Mouse (Mus musculus) CH12.LX (cell line): ENCODE measurements at regions not wholly inside any gene's neighbourhood (a gene's known extent, or its start where the extent isn't known, plus 50 kb on each side); places are given as distances from the start of the nearest gene placed in this dataset.

ENCODE experiments used
- DNase-seq: peaks from one replicate; pipeline ENCODE4 v3.0.0-alpha.2; 2013; ENCODE audit errors: extremely low read depth
- H3K27ac ChIP-seq: 2 replicates; pipeline ENCODE4 v1.5.1; 2012; ENCODE audit warnings: low read depth, mild to moderate bottlenecking, control low read depth, moderate library complexity; ENCODE audit not compliant: insufficient read depth
- H3K27me3 ChIP-seq: replicated peaks from 2 replicates; pipeline ENCODE3; 2012; ENCODE audit warnings: inconsistent platforms
- H3K36me3 ChIP-seq, 2 experiments: replicated peaks in 1 of 2; 2 replicates each; pipeline versions ENCODE3 to v1.6.1; 2012; ENCODE audit warnings: inconsistent platforms in 1 of 2, low read length in 1 of 2, mild to moderate bottlenecking in 1 of 2, mixed read lengths in 1 of 2, moderate library complexity in 1 of 2; ENCODE audit not compliant: control insufficient read depth in 1 of 2, insufficient read depth in 1 of 2
- H3K4me1 ChIP-seq, 2 experiments: 2 replicates each; pipeline ENCODE4 v1.6.1; 2012; ENCODE audit warnings: inconsistent platforms in 1 of 2, moderate library complexity in 1 of 2; ENCODE audit not compliant: insufficient read depth in 2 of 2, control insufficient read depth in 1 of 2
- H3K4me2 ChIP-seq: 2 replicates; pipeline ENCODE4 v1.6.1; 2012; ENCODE audit warnings: low read depth, mild to moderate bottlenecking, control low read depth; ENCODE audit not compliant: poor library complexity, insufficient read depth, severe bottlenecking
- H3K4me3 ChIP-seq, 3 experiments: fragments of 150-350 bp in 1 of 3; sonication (generic) in 1 of 3; replicated peaks in 1 of 3; 2 replicates each; pipeline versions ENCODE3 to v1.5.1; 2011 to 2012; ENCODE audit warnings: low read depth in 2 of 3, low read length in 2 of 3, mild to moderate bottlenecking in 2 of 3, moderate library complexity in 2 of 3, control low read depth in 1 of 3, improper control_type of control experiment in 1 of 3, inconsistent platforms in 1 of 3, mixed read lengths in 1 of 3; ENCODE audit not compliant: poor library complexity in 1 of 3
- H3K79me2 ChIP-seq: replicated peaks from 2 replicates; pipeline ENCODE4 v1.6.1; 2012; ENCODE audit warnings: mild to moderate bottlenecking, moderate library complexity; ENCODE audit not compliant: control insufficient read depth, poor library complexity, insufficient read depth, severe bottlenecking; ENCODE audit errors: extremely low read depth
- H3K9ac ChIP-seq: 2 replicates; pipeline ENCODE4 v1.6.1; 2012; ENCODE audit warnings: low read depth, mild to moderate bottlenecking, control low read depth, moderate library complexity; ENCODE audit not compliant: insufficient read depth
- H3K9me3 ChIP-seq: replicated peaks from 2 replicates; pipeline ENCODE3; 2012; ENCODE audit warnings: low read length, inconsistent platforms, mixed read lengths
- EP300 ChIP-seq: IDR thresholded peaks from 2 replicates; pipeline ENCODE4 v1.6.1; 2011; ENCODE audit warnings: low read length, improper control_type of control experiment
- dilution Hi-C: fragments of 300-500 bp; cut with MboI; formaldehyde crosslinking; loops from 2 replicates; pipeline ENCODE4 v1.14.3; 2020; ENCODE audit warnings: low sequenced_read_pairs; ENCODE audit not compliant: extremely low pct_unique_long_range_greater_than_20kb, extremely low pct_ligation_motif_present
- in situ Hi-C: fragments of 300-500 bp; cut with MboI; formaldehyde crosslinking; loops from 3 replicates; pipeline ENCODE4 v1.14.3; 2019; ENCODE audit warnings: low sequenced_read_pairs, low pct_ligation_motif_present, low pct_unique_long_range_greater_than_20kb, mixed read lengths

DNA sequence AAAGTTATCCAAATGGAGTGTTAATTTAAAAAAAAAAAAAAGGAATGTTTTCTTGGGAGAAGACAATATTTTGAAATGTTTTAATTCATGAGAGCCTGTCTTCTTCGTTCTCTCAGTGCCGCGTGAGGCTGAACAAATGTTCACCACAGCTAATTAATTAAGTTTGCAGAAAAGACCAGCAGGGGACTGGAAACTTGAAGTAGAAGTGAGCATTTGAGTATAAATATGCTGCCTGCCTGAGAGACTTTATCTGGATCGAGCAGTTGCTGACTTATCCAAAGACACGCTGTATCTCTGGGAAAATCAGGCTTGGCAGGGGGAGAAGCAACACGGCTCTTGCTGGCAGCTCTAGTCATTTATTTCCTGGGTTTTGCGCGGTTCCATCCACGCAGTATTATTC, 49.9 kb upstream of the Prox1 start:
- Histone ChIP-seq H3K36me3 (no peaks in the 10 kb centered on the region), H3K4me3 (no peak overlapping the region), H3K9me3 (peaks cover 10% of the 10 kb centered on the region), H3K79me2 (no peaks in the 10 kb centered on the region), H3K4me2 (no peak overlapping the region), H3K9ac (no peak overlapping the region), H3K27me3 (peaks cover 31% of the 10 kb centered on the region), H3K27ac (no peak overlapping the region), H3K4me1 (no peaks in the 10 kb centered on the region)
- DNase-seq: no peak
- TF ChIP-seq EP300: no peak
- dilution Hi-C loops (no loop called here), in situ Hi-C loops (no loop called here)
